Mouse (Mus musculus) limb, embryonic 15.5 days (tissue): ENCODE data around the gene Xylt1. TPM values are rescaled to one million over a fixed set of nuclear protein-coding genes. Genes with fewer than 3 reads are reported as not detected.

Experiments
- ATAC-seq: fragments of 200-750 bp; cut with Nextera tagmentation; 2 replicates; pipeline ENCODE4 v1.8.0; 2017; ENCODE audit warnings: low read depth, moderate TSS enrichment; ENCODE audit not compliant: insufficient number of reproducible peaks, low FRiP score, low TSS enrichment
- H3K27ac ChIP-seq: fragments of 300-500 bp; sonication (generic); 2 replicates; pipeline ENCODE4 v1.5.1; 2015; ENCODE audit warnings: moderate library complexity, mild to moderate bottlenecking, inconsistent platforms
- H3K27me3 ChIP-seq: fragments of 300-500 bp; sonication (generic); 2 replicates; pipeline ENCODE4 v1.6.1; 2015; ENCODE audit warnings: inconsistent platforms
- H3K36me3 ChIP-seq: fragments of 300-500 bp; sonication (generic); 2 replicates; pipeline ENCODE4 v1.6.1; 2015; ENCODE audit warnings: inconsistent platforms
- H3K4me1 ChIP-seq: fragments of 300-500 bp; sonication (generic); 2 replicates; pipeline ENCODE4 v1.6.1; 2015; ENCODE audit warnings: inconsistent platforms
- H3K4me2 ChIP-seq: fragments of 300-500 bp; sonication (generic); 2 replicates; pipeline ENCODE4 v1.6.1; 2015; ENCODE audit warnings: mild to moderate bottlenecking, inconsistent platforms
- H3K4me3 ChIP-seq: fragments of 300-500 bp; sonication (generic); 2 replicates; pipeline ENCODE4 v1.5.1; 2015; ENCODE audit warnings: mild to moderate bottlenecking, inconsistent platforms
- H3K9ac ChIP-seq: fragments of 300-500 bp; sonication (generic); 2 replicates; pipeline ENCODE4 v1.6.1; 2015; ENCODE audit warnings: inconsistent platforms
- H3K9me3 ChIP-seq: fragments of 300-500 bp; sonication (generic); 2 replicates; pipeline ENCODE4 v1.6.1; 2016; ENCODE audit warnings: inconsistent platforms
- WGBS: fragments of 180-500 bp; shearing (Covaris S2); methylation state at CpG from one replicate; pipeline ENCODE4 v1.1.7; 2015; 5-methylcytosine and 5-hydroxymethylcytosine counted together
- polyA plus RNA-seq: library from polyadenylated mRNA; unstranded; fragments of >200 nt; fragmentation: Nextera tagmentation; extraction: Ambion mirVana; gene quantifications from 2 replicates; pipeline ENCODE4 v1.2.1, GENCODE M21; 2015

The Xylt1 gene
- polyA plus RNA-seq, 1 experiment from 2014 or later = 2.9 TPM

- WGBS = 87% methylated on average over 5 of the region's 5 CpGs
- no peak overlapping the region for H3K4me3 ChIP-seq
- H3K9ac ChIP-seq = no peak overlapping the region
- ATAC-seq = no peak
- H3K27ac ChIP-seq = no peak overlapping the region
- no peaks in the 10 kb centered on the region for H3K9me3 ChIP-seq
- H3K4me1 ChIP-seq = peaks cover 9% of the 10 kb centered on the region
- no peaks in the 10 kb centered on the region for H3K36me3 ChIP-seq
- H3K27me3 ChIP-seq = no peaks in the 10 kb centered on the region
- H3K4me2 ChIP-seq = no peak overlapping the region
These were observed 19.2 kb downstream of the Xylt1 start for GRCm38 (mm10) chr7:117399971-117400370.

- H3K27me3 ChIP-seq = no peaks in the 10 kb centered on the region
- H3K36me3 ChIP-seq = no peaks in the 10 kb centered on the region
- H3K4me2 ChIP-seq = no peak overlapping the region
- H3K27ac ChIP-seq = no peak overlapping the region
- no peak overlapping the region for H3K9ac ChIP-seq
- H3K9me3 ChIP-seq = no peaks in the 10 kb centered on the region
- H3K4me3 ChIP-seq = no peak overlapping the region
- ATAC-seq = no peak
- peaks cover 9% of the 10 kb centered on the region for H3K4me1 ChIP-seq
- WGBS = 74% methylated on average over 4 of the region's 4 CpGs
These were observed 20.8 kb downstream of the Xylt1 start for GRCm38 (mm10) chr7:117401581-117401980.

GRCm38 (mm10) chr7:117406336-117406735 is 25.6 kb downstream of the Xylt1 start:
- Histone ChIP-seq H3K4me1 (peaks cover 4% of the 10 kb centered on the region), H3K27ac (no peak overlapping the region), H3K4me2 (no peak overlapping the region), H3K36me3 (no peaks in the 10 kb centered on the region), H3K9me3 (no peaks in the 10 kb centered on the region), H3K27me3 (no peaks in the 10 kb centered on the region), H3K9ac (no peak overlapping the region), H3K4me3 (no peak overlapping the region)
- ATAC-seq = no peak
- WGBS = 95% methylated on average over 3 of the region's 3 CpGs

- no peaks in the 10 kb centered on the region for H3K9me3 ChIP-seq
- WGBS = 84% methylated on average over 8 of the region's 8 CpGs
- H3K4me3 ChIP-seq = no peak overlapping the region
- H3K4me1 ChIP-seq = peaks cover 23% of the 10 kb centered on the region
- no peak overlapping the region for H3K4me2 ChIP-seq
- H3K27me3 ChIP-seq = no peaks in the 10 kb centered on the region
- no peak overlapping the region for H3K27ac ChIP-seq
- H3K9ac ChIP-seq = no peak overlapping the region
- no peaks in the 10 kb centered on the region for H3K36me3 ChIP-seq
- ATAC-seq = no peak
These were observed 28.6 kb downstream of the Xylt1 start for GRCm38 (mm10) chr7:117409268-117409988.

GRCm38 (mm10) chr7:117411874-117412273 is 31.1 kb downstream of the Xylt1 start:
- peaks cover 31% of the 10 kb centered on the region for H3K4me1 ChIP-seq
- H3K36me3 ChIP-seq = no peaks in the 10 kb centered on the region
- no peaks in the 10 kb centered on the region for H3K27me3 ChIP-seq
- H3K4me2 ChIP-seq = 0 out of 2 replicates have a peak overlapping the region, but pooled peaks have one; percentile 15
- 73% methylated on average over 2 of the region's 2 CpGs for WGBS
- no peaks in the 10 kb centered on the region for H3K9me3 ChIP-seq
- H3K9ac ChIP-seq = no peak overlapping the region
- no peak for ATAC-seq
- H3K27ac ChIP-seq = peak overlapping the region; percentile 72
- no peak overlapping the region for H3K4me3 ChIP-seq

- no peak for ATAC-seq
- WGBS = 48% methylated on average over 5 of the region's 5 CpGs
- Histone ChIP-seq H3K9me3 (no peaks in the 10 kb centered on the region), H3K9ac (no peak overlapping the region), H3K4me2 (no peak overlapping the region), H3K27ac (peak overlapping the region; percentile 72), H3K36me3 (no peaks in the 10 kb centered on the region), H3K4me1 (peaks cover 31% of the 10 kb centered on the region), H3K27me3 (no peaks in the 10 kb centered on the region), H3K4me3 (no peak overlapping the region)
These were observed 31.6 kb downstream of the Xylt1 start for GRCm38 (mm10) chr7:117412405-117412804.

- H3K27ac ChIP-seq = 0 out of 2 replicates have a peak overlapping the region, but pooled peaks have one; percentile 55
- no peak; the same call in 1 of the 2 replicates for ATAC-seq
- H3K4me3 ChIP-seq = no peak overlapping the region
- H3K9me3 ChIP-seq = no peaks in the 10 kb centered on the region
- no peak overlapping the region for H3K4me2 ChIP-seq
- H3K36me3 ChIP-seq = no peaks in the 10 kb centered on the region
- 56% methylated on average over 12 of the region's 12 CpGs for WGBS
- H3K27me3 ChIP-seq = no peaks in the 10 kb centered on the region
- H3K4me1 ChIP-seq = peaks cover 35% of the 10 kb centered on the region
- H3K9ac ChIP-seq = no peak overlapping the region
These were observed 33.7 kb downstream of the Xylt1 start for GRCm38 (mm10) chr7:117414341-117415008.

GRCm38 (mm10) chr7:117415009-117415363 is 34.2 kb downstream of the Xylt1 start:
- Histone ChIP-seq H3K9me3 (no peaks in the 10 kb centered on the region), H3K27me3 (no peaks in the 10 kb centered on the region), H3K36me3 (no peaks in the 10 kb centered on the region), H3K9ac (no peak overlapping the region), H3K4me3 (no peak overlapping the region), H3K27ac (0 out of 2 replicates have a peak overlapping the region, but pooled peaks have one; percentile 55), H3K4me1 (peaks cover 35% of the 10 kb centered on the region), H3K4me2 (no peak overlapping the region)
- no peak for ATAC-seq
- WGBS = 82% methylated on average over 8 of the region's 8 CpGs

- Histone ChIP-seq H3K9ac (no peak overlapping the region), H3K27me3 (no peaks in the 10 kb centered on the region), H3K4me3 (no peak overlapping the region), H3K9me3 (no peaks in the 10 kb centered on the region), H3K4me2 (no peak overlapping the region), H3K27ac (no peak overlapping the region), H3K36me3 (no peaks in the 10 kb centered on the region), H3K4me1 (peaks cover 29% of the 10 kb centered on the region)
- WGBS = 44% methylated on average over 5 of the region's 5 CpGs
- ATAC-seq = no peak
These were observed 38.3 kb downstream of the Xylt1 start for GRCm38 (mm10) chr7:117419041-117419440.

GRCm38 (mm10) chr7:117419846-117420245 is 39.1 kb downstream of the Xylt1 start:
- no peaks in the 10 kb centered on the region for H3K9me3 ChIP-seq
- no peak overlapping the region for H3K27ac ChIP-seq
- H3K4me3 ChIP-seq = no peak overlapping the region
- H3K4me2 ChIP-seq = no peak overlapping the region
- no peak overlapping the region for H3K9ac ChIP-seq
- peaks cover 21% of the 10 kb centered on the region for H3K4me1 ChIP-seq
- 76% methylated on average over 2 of the region's 2 CpGs for WGBS
- H3K27me3 ChIP-seq = no peaks in the 10 kb centered on the region
- no peak for ATAC-seq
- H3K36me3 ChIP-seq = no peaks in the 10 kb centered on the region

- Histone ChIP-seq H3K4me2 (no peak overlapping the region), H3K36me3 (no peaks in the 10 kb centered on the region), H3K9ac (no peak overlapping the region), H3K9me3 (no peaks in the 10 kb centered on the region), H3K27ac (no peak overlapping the region), H3K4me1 (peaks cover 17% of the 10 kb centered on the region), H3K27me3 (no peaks in the 10 kb centered on the region), H3K4me3 (no peak overlapping the region)
- no peak for ATAC-seq
These were observed 39.5 kb downstream of the Xylt1 start for GRCm38 (mm10) chr7:117420301-117420700.

GRCm38 (mm10) chr7:117420836-117421566 is 40.2 kb downstream of the Xylt1 start:
- H3K9ac ChIP-seq = no peak overlapping the region
- no peaks in the 10 kb centered on the region for H3K9me3 ChIP-seq
- ATAC-seq = no peak
- H3K4me1 ChIP-seq = peaks cover 17% of the 10 kb centered on the region
- H3K4me3 ChIP-seq = no peak overlapping the region
- no peaks in the 10 kb centered on the region for H3K36me3 ChIP-seq
- H3K27ac ChIP-seq = no peak overlapping the region
- no peaks in the 10 kb centered on the region for H3K27me3 ChIP-seq
- WGBS = 44% methylated on average over 11 of the region's 11 CpGs
- no peak overlapping the region for H3K4me2 ChIP-seq
